Mouse (Mus musculus): ENCODE results near the gene Zfp809. TPM values are rescaled to one million over a fixed set of nuclear protein-coding genes. Genes with fewer than 3 reads are reported as not detected.

Gene Zfp809
- 82.7 TPM for polyA plus RNA-seq (2015; fragmentation: Illumina TruSeq; extraction: RNeasy Lipid Tissue Mini Kit (QIAGEN cat#74804); ENCODE audit: insufficient read depth, low replicate concordance)

GRCm38 (mm10) chr9:22225581-22226388 lies at the start of gene Zfp809:
Gene Zfp809, plus strand, starts transcription at chr9:22225714.

GRCm38 (mm10) chr9:22188025-22188611 lies 37.4 kb upstream of the Zfp809 start, which contains the start of gene Zfp872:
Gene Zfp872, plus strand, starts transcription at chr9:22188090.

DNA sequence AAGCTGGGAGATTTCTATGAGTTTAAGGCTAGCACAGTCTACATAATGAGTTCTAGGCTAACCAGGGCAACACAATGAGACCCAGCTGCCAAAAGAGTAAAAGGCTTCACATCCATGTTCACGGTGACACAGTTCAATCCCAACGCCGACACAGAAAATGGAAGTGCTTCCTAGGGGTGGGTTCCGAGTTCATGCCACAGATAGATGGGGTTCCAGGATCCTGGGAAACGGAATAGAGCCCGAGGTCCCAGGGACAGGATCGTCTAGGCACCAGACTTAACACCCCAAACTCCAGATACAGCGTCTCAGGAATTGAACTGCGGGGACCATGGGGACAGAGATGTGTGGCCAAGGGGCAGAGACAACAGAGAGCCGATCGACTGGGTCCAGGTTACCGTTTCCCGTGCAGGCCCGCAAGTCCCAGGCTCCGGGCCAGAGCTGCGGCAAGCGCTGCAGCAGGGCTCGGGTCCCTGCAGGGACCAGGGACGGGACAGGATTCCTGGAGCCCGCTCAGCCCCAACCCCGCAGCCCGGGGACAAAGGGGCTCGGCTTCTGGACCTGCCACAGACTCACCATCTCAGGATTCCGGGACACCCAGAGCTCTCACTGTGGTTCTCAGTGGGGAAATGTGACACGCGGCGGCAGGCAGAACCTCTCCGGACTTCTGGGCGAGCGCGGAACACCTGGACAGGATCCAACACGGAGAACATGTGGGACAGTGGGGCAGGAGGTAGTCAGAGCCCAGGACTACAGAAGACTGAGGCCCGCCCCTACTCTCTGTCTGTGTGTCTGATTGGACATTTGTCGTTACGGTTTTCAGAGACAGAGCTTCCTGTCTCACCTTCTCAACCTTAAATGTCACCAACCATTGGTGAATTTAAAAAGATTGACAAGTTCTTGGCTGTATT lies 33.9 kb downstream of the Zfp809 start, which contains the start of gene Zfp599:
Zfp599 (minus strand) TSS at position 712 of the 908 bp plus-strand sequence.

Other genes with a start within 250 kb of the Zfp809 start
- 2.1 TPM for gene Rgl3, start 236.3 kb upstream of the Zfp809 start, polyA plus RNA-seq (2015; fragmentation: Illumina TruSeq; extraction: RNeasy Lipid Tissue Mini Kit (QIAGEN cat#74804); ENCODE audit: insufficient read depth, low replicate concordance)
- not detected for gene Ccdc151, start 223.1 kb upstream of the Zfp809 start, polyA plus RNA-seq (2015; fragmentation: Illumina TruSeq; extraction: RNeasy Lipid Tissue Mini Kit (QIAGEN cat#74804); ENCODE audit: insufficient read depth, low replicate concordance)
- gene Prkcsh, start 222.9 kb upstream of the Zfp809 start, polyA plus RNA-seq (2015; fragmentation: Illumina TruSeq; extraction: RNeasy Lipid Tissue Mini Kit (QIAGEN cat#74804); ENCODE audit: insufficient read depth, low replicate concordance): 29.0 TPM
- gene Elavl3, start 173.7 kb upstream of the Zfp809 start, polyA plus RNA-seq (2015; fragmentation: Illumina TruSeq; extraction: RNeasy Lipid Tissue Mini Kit (QIAGEN cat#74804); ENCODE audit: insufficient read depth, low replicate concordance): not detected
- not detected for gene Gm49318, start 154.5 kb upstream of the Zfp809 start, polyA plus RNA-seq (2015; fragmentation: Illumina TruSeq; extraction: RNeasy Lipid Tissue Mini Kit (QIAGEN cat#74804); ENCODE audit: insufficient read depth, low replicate concordance)
- 5.6 TPM for gene Zfp653, start 154.3 kb upstream of the Zfp809 start, polyA plus RNA-seq (2015; fragmentation: Illumina TruSeq; extraction: RNeasy Lipid Tissue Mini Kit (QIAGEN cat#74804); ENCODE audit: insufficient read depth, low replicate concordance)
- gene Ecsit, start 140.3 kb upstream of the Zfp809 start, polyA plus RNA-seq (2015; fragmentation: Illumina TruSeq; extraction: RNeasy Lipid Tissue Mini Kit (QIAGEN cat#74804); ENCODE audit: insufficient read depth, low replicate concordance): 12.2 TPM
- 12.6 TPM for gene Cnn1, start 126.5 kb upstream of the Zfp809 start, polyA plus RNA-seq (2015; fragmentation: Illumina TruSeq; extraction: RNeasy Lipid Tissue Mini Kit (QIAGEN cat#74804); ENCODE audit: insufficient read depth, low replicate concordance)
- gene Elof1, start 108.5 kb upstream of the Zfp809 start, polyA plus RNA-seq (2015; fragmentation: Illumina TruSeq; extraction: RNeasy Lipid Tissue Mini Kit (QIAGEN cat#74804); ENCODE audit: insufficient read depth, low replicate concordance): 40.6 TPM
- 117 TPM for gene Acp5, start 90.0 kb upstream of the Zfp809 start, polyA plus RNA-seq (2015; fragmentation: Illumina TruSeq; extraction: RNeasy Lipid Tissue Mini Kit (QIAGEN cat#74804); ENCODE audit: insufficient read depth, low replicate concordance)
- 7.4 TPM for gene Pigyl, start 68.9 kb upstream of the Zfp809 start, polyA plus RNA-seq (2015; fragmentation: Illumina TruSeq; extraction: RNeasy Lipid Tissue Mini Kit (QIAGEN cat#74804); ENCODE audit: insufficient read depth, low replicate concordance)
- 0.07 TPM for gene Zfp872, start 37.6 kb upstream of the Zfp809 start, polyA plus RNA-seq (2015; fragmentation: Illumina TruSeq; extraction: RNeasy Lipid Tissue Mini Kit (QIAGEN cat#74804); ENCODE audit: insufficient read depth, low replicate concordance)
- gene Zfp599, start 34.2 kb downstream of the Zfp809 start, polyA plus RNA-seq (2015; fragmentation: Illumina TruSeq; extraction: RNeasy Lipid Tissue Mini Kit (QIAGEN cat#74804); ENCODE audit: insufficient read depth, low replicate concordance): 2.8 TPM
- gene Zfp810, start 81.9 kb downstream of the Zfp809 start, polyA plus RNA-seq (2015; fragmentation: Illumina TruSeq; extraction: RNeasy Lipid Tissue Mini Kit (QIAGEN cat#74804); ENCODE audit: insufficient read depth, low replicate concordance): 21.3 TPM
- gene Anln, start 163.5 kb downstream of the Zfp809 start, polyA plus RNA-seq (2015; fragmentation: Illumina TruSeq; extraction: RNeasy Lipid Tissue Mini Kit (QIAGEN cat#74804); ENCODE audit: insufficient read depth, low replicate concordance): 8.2 TPM
- 1.6 TPM for gene 9530077C05Rik, start 185.8 kb downstream of the Zfp809 start, polyA plus RNA-seq (2015; fragmentation: Illumina TruSeq; extraction: RNeasy Lipid Tissue Mini Kit (QIAGEN cat#74804); ENCODE audit: insufficient read depth, low replicate concordance)
- gene Gm17545, start 228.6 kb downstream of the Zfp809 start, polyA plus RNA-seq (2015; fragmentation: Illumina TruSeq; extraction: RNeasy Lipid Tissue Mini Kit (QIAGEN cat#74804); ENCODE audit: insufficient read depth, low replicate concordance): not detected
- 93.7 TPM for gene Rp9, start 244.0 kb downstream of the Zfp809 start, polyA plus RNA-seq (2015; fragmentation: Illumina TruSeq; extraction: RNeasy Lipid Tissue Mini Kit (QIAGEN cat#74804); ENCODE audit: insufficient read depth, low replicate concordance)